Mouse (Mus musculus): ENCODE results near the gene Hace1. TPM values are rescaled to one million over a fixed set of nuclear protein-coding genes. Genes with fewer than 3 reads are reported as not detected.

Gene Hace1
- 20.2 TPM for polyA plus RNA-seq (2015; fragmentation: Illumina TruSeq; extraction: RNeasy Lipid Tissue Mini Kit (QIAGEN cat#74804); ENCODE audit: insufficient read depth, low replicate concordance)

GRCm38 (mm10) chr10:45577731-45578297, at the start of gene Hace1:
Hace1 (plus strand) TSS chr10:45577829.

Other genes with a start within 250 kb of the Hace1 start
- gene Bves, start 242.1 kb upstream of the Hace1 start, polyA plus RNA-seq (2015; fragmentation: Illumina TruSeq; extraction: RNeasy Lipid Tissue Mini Kit (QIAGEN cat#74804); ENCODE audit: insufficient read depth, low replicate concordance) = 1.4 TPM
- gene Lin28b, start 91.4 kb upstream of the Hace1 start, polyA plus RNA-seq (2015; fragmentation: Illumina TruSeq; extraction: RNeasy Lipid Tissue Mini Kit (QIAGEN cat#74804); ENCODE audit: insufficient read depth, low replicate concordance) = not detected

Measured in spleen, adult 10 weeks (tissue).